Mouse (Mus musculus) liver, postnatal 0 days (tissue): ENCODE data around the gene Ccdc61. TPM values are rescaled to one million over a fixed set of nuclear protein-coding genes. Genes with fewer than 3 reads are reported as not detected.
A peak's percentile ranks its signal among the peaks of the same experiment; 100 is the strongest.

Experiments used
- ATAC-seq: fragments of 200-750 bp; cut with Nextera tagmentation; 2 replicates; pipeline ENCODE4 v1.8.0; 2017; ENCODE audit warnings: mild to moderate bottlenecking, moderate library complexity
- DNase-seq: peaks from one replicate; pipeline ENCODE4 v3.0.0-alpha.2; 2016
- H3K27ac ChIP-seq: fragments of 300-500 bp; sonication (generic); 2 replicates; pipeline ENCODE4 v1.5.1; 2014; ENCODE audit warnings: antibody characterized with exemption, moderate library complexity, mild to moderate bottlenecking, low read depth
- H3K27me3 ChIP-seq: fragments of 300-500 bp; sonication (generic); 2 replicates; pipeline ENCODE4 v1.6.1; 2014; ENCODE audit warnings: low read length, control low read depth, mixed read lengths; ENCODE audit not compliant: insufficient read depth
- H3K36me3 ChIP-seq: fragments of 300-500 bp; sonication (generic); replicated peaks from 2 replicates; pipeline ENCODE4 v1.6.1; 2014; ENCODE audit warnings: mild to moderate bottlenecking, control low read depth, low read length, moderate library complexity, mixed read lengths; ENCODE audit not compliant: insufficient read depth
- H3K4me1 ChIP-seq: fragments of 300-500 bp; sonication (generic); 2 replicates; pipeline ENCODE4 v1.6.1; 2014; ENCODE audit warnings: antibody characterized with exemption, mild to moderate bottlenecking, control low read depth; ENCODE audit not compliant: insufficient read depth
- H3K4me2 ChIP-seq: fragments of 300-500 bp; sonication (generic); 2 replicates; pipeline ENCODE4 v1.6.1; 2014; ENCODE audit warnings: low read depth, mild to moderate bottlenecking, low read length, moderate library complexity, mixed read lengths
- H3K4me3 ChIP-seq: fragments of 300-500 bp; sonication (generic); 2 replicates; pipeline ENCODE4 v1.5.1; 2014; ENCODE audit warnings: low read depth, low read length
- H3K9ac ChIP-seq: fragments of 300-500 bp; sonication (generic); replicated peaks from 2 replicates; pipeline ENCODE4 v1.6.1; 2014; ENCODE audit warnings: mild to moderate bottlenecking, moderate library complexity
- H3K9me3 ChIP-seq: fragments of 300-500 bp; sonication (generic); 2 replicates; pipeline ENCODE4 v1.6.1; 2016; ENCODE audit warnings: mild to moderate bottlenecking, control low read depth, low read length, mixed read lengths
- CTCF ChIP-seq: sonication (generic); IDR thresholded peaks from 2 replicates; pipeline ENCODE4 v1.5.1; 2016; ENCODE audit warnings: antibody characterized with exemption, low read depth
- EP300 ChIP-seq: IDR thresholded peaks from 2 replicates; pipeline ENCODE4 v1.6.1; 2016; ENCODE audit warnings: antibody characterized with exemption, low read depth, mild to moderate bottlenecking
- WGBS: fragments of 180-500 bp; shearing (Covaris S2); extraction: QIAGEN DNeasy Blood & Tissue Kit; methylation state at CpG from one replicate; pipeline ENCODE4 v1.1.7; 2014; ENCODE audit not compliant: insufficient replicate concordance; 5-methylcytosine and 5-hydroxymethylcytosine counted together
- polyA plus RNA-seq: library from polyadenylated mRNA; unstranded; fragments of >200 nt; fragmentation: Nextera tagmentation; extraction: Ambion mirVana; gene quantifications from 2 replicates; pipeline ENCODE4 v1.2.1, GENCODE M21; 2015

Gene Ccdc61
- polyA plus RNA-seq, 1 experiment from 2014 or later, result 5.6 TPM

DNA sequence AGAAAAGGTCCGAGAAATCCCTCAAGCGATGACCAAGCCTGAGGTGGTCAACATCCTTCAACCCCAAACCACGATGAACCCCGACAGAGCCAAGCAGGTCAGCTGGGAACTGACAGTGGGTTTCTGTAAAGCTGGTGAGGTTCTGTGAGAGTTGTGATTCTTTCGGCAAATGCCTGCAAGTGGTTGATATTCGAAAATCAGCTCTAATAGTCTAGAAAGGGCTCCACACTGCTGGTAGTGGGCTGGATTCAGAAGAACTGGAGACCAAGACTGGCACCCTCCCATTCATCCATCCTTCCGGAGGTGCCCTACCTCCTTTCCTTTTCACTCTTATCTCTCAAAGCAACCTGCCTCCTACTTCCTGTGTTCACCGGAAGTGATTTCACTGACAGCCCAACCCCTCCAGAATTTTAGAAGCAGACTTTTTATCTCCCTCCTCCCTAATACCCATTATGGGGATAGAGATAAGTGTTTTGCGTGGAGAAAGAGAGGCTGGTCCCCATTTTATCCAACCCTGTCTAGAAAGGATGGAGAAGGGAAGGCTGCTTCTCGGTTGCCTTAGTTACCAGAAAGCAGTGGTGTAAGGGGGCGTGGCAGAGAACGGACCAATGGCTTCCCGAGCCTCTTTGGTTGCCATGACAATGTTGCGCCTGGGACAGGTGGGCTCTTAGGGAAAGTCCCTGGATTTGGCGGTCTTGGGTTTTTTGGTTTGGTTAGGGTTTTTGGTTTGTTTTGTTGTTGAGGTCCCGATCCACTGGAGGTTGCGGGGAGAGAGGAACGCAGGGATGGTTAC lies 40.5 kb upstream of the Ccdc61 start:
- WGBS, result 17% methylated on average over 18 of the region's 18 CpGs
- no peaks in the 10 kb centered on the region for H3K36me3 ChIP-seq
- no peak overlapping the region for H3K4me2 ChIP-seq
- H3K4me1 ChIP-seq, result no peaks in the 10 kb centered on the region
- no peaks in the 10 kb centered on the region for H3K9me3 ChIP-seq
- no peak overlapping the region for H3K27ac ChIP-seq
- H3K27me3 ChIP-seq, result 0 out of 2 replicates have a peak, but pooled peaks cover 11% of the 10 kb centered on the region
- H3K4me3 ChIP-seq, result no peak overlapping the region
- no peak overlapping the region for H3K9ac ChIP-seq
- no peak for ATAC-seq
- TF ChIP-seq EP300, result no peak
- no peak for TF ChIP-seq CTCF
- no peak for DNase-seq

DNA sequence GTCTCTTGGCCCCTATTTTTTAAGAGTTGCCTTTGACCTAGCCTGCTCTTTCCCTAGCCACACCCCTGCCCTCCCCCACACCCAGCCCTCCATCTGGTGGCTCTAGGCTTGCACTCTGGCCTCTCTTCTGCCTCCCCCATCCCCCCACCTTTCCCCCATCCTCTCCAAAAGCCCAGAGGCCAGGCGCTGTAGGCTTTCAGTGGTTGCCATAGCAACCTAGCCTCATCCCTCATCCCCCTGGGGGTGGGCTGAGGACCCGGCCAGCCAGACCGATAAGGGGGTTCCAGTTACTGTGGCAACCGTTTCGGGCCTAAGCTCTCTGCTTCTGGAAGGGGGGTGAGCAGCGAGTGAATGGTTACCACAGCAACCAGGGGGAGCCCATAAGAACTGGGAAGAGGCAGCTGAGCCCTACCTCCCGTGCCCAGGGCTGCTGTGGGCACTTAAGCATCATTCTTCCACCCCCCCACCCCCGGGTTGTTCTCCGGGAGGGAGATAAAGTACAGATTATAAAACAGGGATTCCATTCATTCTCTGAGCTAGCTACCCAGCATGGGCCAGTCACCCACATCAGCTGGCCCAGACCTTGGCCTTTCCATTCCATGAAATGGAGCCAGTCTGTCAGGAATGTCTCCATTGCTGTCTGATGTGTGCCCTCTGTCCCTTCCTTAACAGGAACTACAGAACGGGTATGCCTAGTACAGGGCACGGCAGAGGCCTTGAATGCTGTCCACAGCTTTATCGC lies 39.7 kb upstream of the Ccdc61 start:
- no peak overlapping the region for H3K27ac ChIP-seq
- H3K36me3 ChIP-seq, result no peaks in the 10 kb centered on the region
- no peaks in the 10 kb centered on the region for H3K9me3 ChIP-seq
- H3K27me3 ChIP-seq, result 0 out of 2 replicates have a peak, but pooled peaks cover 11% of the 10 kb centered on the region
- ATAC-seq (no peak), DNase-seq (no peak)
- no peak overlapping the region for H3K4me3 ChIP-seq
- TF ChIP-seq CTCF, result no peak
- no peak for TF ChIP-seq EP300
- 41% methylated on average over 12 of the region's 12 CpGs for WGBS
- no peaks in the 10 kb centered on the region for H3K4me1 ChIP-seq
- no peak overlapping the region for H3K4me2 ChIP-seq
- no peak overlapping the region for H3K9ac ChIP-seq

DNA sequence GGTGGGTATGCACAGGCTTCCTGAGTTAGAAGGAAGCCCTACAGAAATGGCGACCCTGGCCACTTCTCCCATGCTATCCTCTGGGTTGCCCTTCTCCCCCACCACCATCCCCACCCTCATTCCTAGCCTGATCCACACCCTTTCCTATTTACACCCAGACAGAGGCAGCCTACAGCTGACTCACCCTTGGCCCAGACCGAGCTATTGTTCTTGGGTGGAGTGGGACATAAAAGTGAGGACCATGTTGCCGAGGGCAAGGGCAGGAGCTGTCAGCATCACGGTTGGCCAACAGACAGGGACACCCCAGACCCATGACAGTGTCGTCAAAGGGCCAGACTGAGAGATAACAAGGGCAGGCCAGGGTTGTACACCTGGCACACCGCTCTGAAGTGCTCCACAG lies 37.9 kb upstream of the Ccdc61 start:
- no peaks in the 10 kb centered on the region for H3K4me1 ChIP-seq
- no peak overlapping the region for H3K27ac ChIP-seq
- H3K27me3 ChIP-seq, result 0 out of 2 replicates have a peak, but pooled peaks cover 11% of the 10 kb centered on the region
- H3K9me3 ChIP-seq, result no peaks in the 10 kb centered on the region
- no peak for TF ChIP-seq CTCF
- no peak for TF ChIP-seq EP300
- H3K4me3 ChIP-seq, result no peak overlapping the region
- WGBS, result 43% methylated on average over 6 of the region's 6 CpGs
- no peaks in the 10 kb centered on the region for H3K36me3 ChIP-seq
- ATAC-seq, result no peak
- no peak overlapping the region for H3K4me2 ChIP-seq
- H3K9ac ChIP-seq, result no peak overlapping the region
- no peak for DNase-seq

DNA sequence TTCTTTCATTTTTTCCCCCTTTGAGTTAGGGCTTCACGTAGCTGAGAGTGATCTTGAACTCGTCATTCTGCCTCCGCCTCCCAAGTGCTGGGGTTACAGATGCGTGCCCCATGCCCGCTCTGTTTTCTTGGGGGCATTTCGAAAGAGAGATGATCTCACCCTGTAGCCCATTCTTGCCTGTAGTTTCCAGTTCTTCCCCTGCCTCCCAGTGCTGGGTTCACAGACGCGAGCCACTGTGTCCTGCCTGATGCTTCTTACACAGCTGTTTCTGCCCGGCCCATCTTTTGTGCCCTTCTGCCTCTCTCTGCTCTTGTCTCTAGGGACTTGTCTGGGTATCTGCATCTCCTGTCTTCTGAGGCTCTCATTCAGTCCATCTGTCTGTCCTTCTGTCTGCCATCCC lies 32.6 kb upstream of the Ccdc61 start:
- H3K4me1 ChIP-seq, result no peaks in the 10 kb centered on the region
- H3K27ac ChIP-seq, result no peak overlapping the region
- 72% methylated on average over 9 of the region's 9 CpGs for WGBS
- no peak overlapping the region for H3K4me2 ChIP-seq
- H3K36me3 ChIP-seq, result no peaks in the 10 kb centered on the region
- DNase-seq (no peak), ATAC-seq (no peak)
- no peak overlapping the region for H3K4me3 ChIP-seq
- H3K9ac ChIP-seq, result no peak overlapping the region
- no peaks in the 10 kb centered on the region for H3K27me3 ChIP-seq
- no peaks in the 10 kb centered on the region for H3K9me3 ChIP-seq
- TF ChIP-seq CTCF, result no peak
- TF ChIP-seq EP300, result no peak

DNA sequence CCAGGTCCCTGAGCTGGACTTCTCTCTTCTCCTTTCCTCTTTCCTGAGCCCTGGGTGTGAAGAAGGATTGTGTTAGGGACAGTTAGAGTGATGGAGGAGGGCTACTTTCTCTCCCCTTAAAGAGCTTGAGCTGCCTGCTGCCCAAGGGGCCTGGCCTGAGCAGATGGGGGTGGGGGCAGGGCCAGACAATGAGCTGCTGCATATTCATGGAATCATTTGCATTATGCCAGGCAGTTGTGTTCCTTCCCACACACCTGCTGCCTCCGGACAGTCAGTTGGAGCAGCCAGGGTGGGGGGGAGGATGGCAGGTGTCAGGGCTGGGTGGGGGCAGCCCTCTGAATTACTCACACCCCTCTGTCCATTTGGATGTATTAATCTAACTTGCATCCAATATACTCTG lies 32.2 kb upstream of the Ccdc61 start:
- Histone ChIP-seq H3K4me1 (no peaks in the 10 kb centered on the region), H3K36me3 (no peaks in the 10 kb centered on the region), H3K4me2 (no peak overlapping the region), H3K27ac (no peak overlapping the region), H3K27me3 (no peaks in the 10 kb centered on the region), H3K9me3 (no peaks in the 10 kb centered on the region), H3K4me3 (no peak overlapping the region), H3K9ac (no peak overlapping the region)
- DNase-seq (no peak), ATAC-seq (no peak)
- 59% methylated on average over 1 of the region's 1 CpGs for WGBS
- TF ChIP-seq CTCF (no peak), EP300 (no peak)

DNA sequence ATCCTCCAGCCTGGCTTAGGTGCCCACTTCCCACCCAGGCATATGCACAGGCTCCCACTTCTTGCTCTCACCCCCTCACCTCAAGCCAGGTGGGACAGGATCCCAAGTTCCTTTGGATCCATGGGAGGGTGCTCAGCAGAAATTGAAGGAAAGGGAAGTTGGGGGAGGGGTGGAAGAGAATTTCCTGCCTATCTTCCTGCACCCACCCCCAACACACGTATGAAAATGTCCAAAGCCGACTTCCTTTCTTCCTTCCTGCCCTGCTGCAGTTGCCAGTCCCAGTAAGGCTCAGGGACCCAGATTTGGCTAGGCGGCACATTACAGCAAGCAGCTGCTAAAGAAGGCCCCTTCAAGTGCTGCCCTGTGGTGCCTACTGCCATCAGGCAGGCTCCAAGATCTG lies 17.5 kb upstream of the Ccdc61 start:
- no peaks in the 10 kb centered on the region for H3K9me3 ChIP-seq
- H3K4me2 ChIP-seq, result 0 out of 2 replicates have a peak overlapping the region, but pooled peaks have one; percentile 9
- H3K27me3 ChIP-seq, result peaks cover 43% of the 10 kb centered on the region
- H3K27ac ChIP-seq, result peak overlapping the region; percentile 29; the same call in 1 of the 2 replicates
- no peak for TF ChIP-seq EP300
- TF ChIP-seq CTCF, result no peak
- peaks cover 6% of the 10 kb centered on the region; the same call in 1 of the 2 replicates for H3K4me1 ChIP-seq
- peak overlapping the region; percentile 44; the same call in 1 of the 2 replicates for H3K4me3 ChIP-seq
- no peaks in the 10 kb centered on the region for H3K36me3 ChIP-seq
- ATAC-seq (no peak), DNase-seq (no peak)
- WGBS, result 15% methylated on average over 3 of the region's 3 CpGs
- no peak overlapping the region for H3K9ac ChIP-seq
